Mouse (Mus musculus): ENCODE data around the gene Ubn1.
A peak's percentile ranks its signal among the peaks of the same experiment; 100 is the strongest.

The Ubn1 gene

DNA sequence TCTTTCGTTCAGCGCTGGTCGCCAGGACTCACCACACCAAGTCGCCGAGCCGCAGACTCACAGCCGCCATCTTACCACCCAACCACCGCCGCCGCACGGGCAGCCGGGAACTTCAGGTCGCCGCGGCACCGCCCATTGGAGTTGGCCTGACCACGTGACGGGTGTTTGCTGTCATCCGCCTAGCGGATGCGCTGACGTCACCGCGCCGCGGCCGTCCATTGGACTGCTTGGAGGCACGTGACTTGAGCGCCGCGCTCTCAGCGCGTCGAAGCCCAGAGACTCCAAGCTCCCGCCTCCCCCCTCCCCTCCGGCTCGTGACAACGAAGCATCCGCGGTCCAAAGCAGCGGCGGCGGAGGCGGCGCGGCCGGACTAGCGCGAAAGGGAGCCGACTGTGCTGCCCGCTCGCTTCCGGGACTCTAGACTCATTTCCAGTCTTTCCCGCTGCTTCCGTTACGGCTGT is at the start of gene Ubn1, which contains the start of gene Glyr1:
Ubn1 (plus strand) TSS at position 284 of the 461 bp plus-strand sequence.
Glyr1 (minus strand) TSS at position 90 of the 461 bp plus-strand sequence.
- peak; percentile 100 for DNase-seq

DNA sequence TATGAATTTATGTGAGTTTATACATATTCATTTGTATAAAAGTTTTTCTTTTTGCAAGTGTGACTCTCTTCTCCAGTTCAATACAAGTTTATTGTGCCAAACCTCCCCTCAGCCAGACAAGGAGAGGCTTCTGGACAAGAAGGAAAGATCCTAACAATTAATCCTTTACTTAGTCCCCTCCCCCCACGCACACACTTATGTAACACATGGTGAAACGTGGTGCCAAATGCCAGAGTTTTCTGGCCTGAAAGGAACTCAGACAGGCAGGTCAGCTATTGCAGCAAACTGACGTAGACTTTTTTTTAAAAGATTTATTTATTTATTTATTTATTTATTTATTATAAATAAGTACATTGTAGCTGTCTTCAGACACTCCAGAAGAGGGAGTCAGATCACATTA is 49.2 kb upstream of the Ubn1 start:
- no peak for DNase-seq

DNA sequence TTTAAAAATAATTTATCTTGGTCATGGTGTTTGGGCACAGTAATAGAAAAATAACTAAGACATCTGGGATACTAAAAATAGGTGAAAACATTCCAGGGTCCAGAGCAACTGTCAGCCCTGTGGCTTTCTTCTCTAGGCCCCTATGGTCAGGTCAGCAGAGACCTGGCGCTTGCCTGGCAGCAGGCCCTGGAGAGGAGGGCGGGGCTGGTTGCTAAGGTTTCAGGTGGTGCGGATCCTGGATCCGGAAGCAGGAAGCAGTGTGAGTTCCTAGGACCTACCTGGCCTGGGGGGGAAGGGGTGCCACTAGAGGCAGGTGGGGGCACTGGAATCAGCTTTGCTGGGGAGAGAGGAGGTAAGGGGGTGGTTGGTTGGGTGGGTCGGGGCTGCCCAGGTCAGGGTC is 42.8 kb upstream of the Ubn1 start, which contains the start of gene Smim22:
Smim22 (plus strand) TSS at position 222 of the 400 bp plus-strand sequence.
- peak; percentile 70 to 79 for DNase-seq

DNA sequence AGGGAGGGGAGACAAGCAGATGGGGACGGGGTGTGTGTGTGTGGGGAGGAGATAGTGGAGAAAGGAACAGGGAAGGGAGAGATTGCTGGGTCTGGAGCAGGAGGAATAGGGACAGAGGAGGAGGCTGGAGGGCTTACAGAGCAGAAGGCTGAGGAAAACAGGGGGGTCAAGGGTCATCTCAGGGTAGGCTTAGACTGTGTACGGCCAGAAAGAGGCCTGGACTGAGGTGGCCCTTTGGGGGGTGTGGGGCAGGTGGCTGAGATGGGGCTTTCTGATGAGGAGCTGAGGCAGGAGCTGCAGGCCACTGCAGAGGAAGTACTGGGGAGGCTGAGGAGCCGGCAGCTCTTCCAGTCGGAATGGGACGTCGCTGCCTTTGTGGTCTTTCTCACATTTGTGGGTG is 42.4 kb upstream of the Ubn1 start:
- DNase-seq: no peak

DNA sequence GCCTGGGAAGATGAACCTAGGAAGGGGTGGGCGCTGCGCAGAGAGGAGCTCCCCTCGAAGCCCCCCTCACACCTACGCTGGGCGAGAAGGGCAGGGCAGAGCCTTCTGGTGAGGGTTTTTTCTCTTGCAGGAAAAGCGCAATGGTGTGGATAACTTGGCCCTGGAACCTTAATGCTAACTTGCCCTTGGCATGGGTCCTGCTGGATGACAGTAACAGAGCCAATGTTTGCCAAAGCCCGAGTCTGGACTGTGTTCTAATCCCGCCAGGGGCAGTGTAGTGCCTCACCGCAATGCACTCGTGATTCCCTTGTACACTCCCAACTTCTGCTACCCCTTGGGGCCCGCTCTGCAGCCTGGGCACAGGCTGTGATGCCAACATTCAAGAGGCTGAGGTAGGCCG is 41.8 kb upstream of the Ubn1 start:
- no peak for DNase-seq

DNA sequence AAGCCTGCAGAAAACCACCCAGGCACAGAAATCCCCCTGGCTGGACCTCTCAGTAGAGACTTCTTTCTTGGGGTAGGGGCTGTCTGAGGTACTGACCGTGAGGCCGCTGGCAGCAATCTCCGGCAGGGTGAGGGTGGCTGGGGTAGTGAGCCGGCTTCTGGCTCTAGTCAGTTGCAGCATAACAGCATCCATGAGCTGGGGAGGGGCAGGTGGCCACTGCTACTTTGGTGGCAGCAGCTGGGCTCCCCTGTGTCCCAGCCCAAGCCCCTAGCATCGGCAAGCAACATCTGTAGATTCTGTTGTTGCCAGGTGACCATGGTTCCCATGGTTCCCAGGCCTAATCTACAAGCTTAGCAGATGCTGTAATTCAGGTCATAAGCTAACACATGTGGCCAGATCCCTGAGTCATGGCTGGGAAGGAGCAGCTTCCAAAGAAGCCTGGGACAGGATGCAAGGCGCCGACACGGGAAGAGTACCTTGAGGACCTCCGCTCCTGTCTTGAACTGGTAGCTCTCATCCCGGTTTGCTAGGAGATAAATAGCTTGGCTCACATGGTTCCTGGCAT is 39.4 kb upstream of the Ubn1 start:
- DNase-seq: no peak

DNA sequence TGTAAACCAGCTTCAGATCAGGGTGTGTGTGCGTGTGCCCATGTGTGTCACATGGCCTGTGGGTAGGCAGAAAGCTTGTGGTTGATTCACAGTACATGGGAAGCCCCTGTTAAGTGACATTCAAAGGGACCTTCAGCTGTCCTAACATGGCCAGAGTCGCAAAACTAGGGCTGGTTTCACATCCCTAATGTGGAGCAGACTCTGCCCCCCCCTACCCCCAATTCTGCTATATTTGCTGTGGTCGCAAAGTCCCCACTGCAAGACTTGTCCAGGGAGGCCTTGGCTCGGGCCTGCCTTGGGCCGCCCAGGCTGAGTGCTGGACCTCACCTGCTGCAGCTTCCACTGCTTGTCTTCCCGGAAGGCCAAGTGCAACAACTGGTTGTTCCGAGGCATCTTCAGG is 38.6 kb upstream of the Ubn1 start:
- no peak for DNase-seq

DNA sequence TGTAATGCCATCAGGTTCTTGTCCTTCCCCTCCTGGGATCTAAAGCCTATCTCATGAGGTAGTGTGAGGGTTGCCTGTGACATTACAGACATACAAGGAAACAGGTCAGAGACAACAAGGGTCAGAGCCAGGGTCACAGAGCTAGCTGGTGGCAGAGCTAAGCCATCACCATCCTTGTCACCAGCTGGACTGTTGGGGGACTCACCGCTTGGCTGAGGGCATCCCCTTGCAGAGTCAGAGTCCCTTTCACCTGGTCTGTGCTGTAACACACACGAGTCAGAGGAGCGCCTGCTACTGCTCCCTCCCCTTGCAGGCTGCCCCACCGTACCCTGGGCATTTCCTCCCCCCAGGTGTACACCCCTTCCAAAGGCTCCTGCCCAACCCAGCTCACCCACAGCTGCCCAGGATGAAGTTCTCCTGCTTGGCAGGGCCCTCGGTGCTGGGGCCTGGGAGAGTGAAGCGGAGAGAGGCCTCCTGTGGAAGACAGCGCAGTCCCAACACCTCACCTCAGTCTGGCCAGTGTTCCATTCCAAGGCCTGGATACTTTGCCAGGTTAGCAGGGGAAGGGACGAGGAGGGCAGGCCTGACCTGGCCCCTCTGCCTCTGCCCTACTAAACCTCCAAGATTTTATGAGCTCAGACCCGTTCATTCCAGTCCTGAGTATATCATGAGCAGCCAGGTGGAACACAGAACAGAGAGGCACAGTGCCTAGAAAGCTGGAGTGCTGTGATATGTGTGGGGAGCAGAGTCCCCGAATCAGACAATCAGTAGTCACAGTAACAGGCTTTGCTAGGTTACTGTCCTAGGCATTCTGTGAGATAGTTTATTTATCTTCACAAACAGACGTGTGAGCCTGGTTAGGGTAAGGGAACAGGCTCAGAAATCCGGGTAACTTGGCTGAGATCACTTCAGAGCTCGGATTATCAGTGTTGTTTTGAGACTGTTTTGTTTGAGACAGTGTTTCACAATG is 37.5 kb upstream of the Ubn1 start:
- peak in 1 of 2 experiments; percentile 40 for DNase-seq

DNA sequence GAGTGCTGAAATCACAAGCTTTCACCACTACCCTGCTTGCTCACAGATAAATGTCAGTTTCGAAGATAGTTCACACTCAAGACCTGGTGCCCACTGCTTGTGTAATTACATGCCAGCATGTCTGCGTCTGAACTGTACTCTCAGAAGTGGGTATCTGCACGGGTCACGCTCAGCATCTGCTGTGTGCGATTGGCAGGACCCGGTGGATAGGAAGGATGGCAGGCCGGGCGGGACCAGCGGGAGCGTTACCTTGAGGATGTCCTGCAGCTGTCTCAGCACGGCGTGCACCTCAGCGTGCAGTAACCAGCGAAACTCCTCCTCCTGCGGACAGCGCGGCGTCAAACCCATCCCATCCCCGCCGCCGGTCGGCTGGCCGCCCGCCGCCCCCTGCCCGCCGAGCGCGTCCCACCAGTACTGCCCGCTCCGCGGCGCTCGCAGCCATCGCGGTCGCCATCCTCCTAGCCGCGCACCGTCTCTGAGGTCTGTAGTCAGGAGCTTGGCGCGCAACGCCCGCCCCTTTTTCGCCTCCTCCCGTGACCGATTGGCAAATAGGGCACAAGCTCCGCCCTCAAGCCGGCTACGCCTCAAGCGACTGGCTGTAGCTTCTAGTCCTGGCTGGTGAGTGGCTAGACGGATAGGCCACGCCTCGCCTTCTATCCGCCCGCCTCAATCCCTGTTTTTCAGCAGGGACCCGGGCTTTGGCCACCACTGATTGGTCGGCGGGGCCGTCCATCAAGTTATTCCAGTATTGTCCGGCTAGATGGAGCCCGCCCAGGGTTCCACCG is 36.6 kb upstream of the Ubn1 start, which contains the start of gene Rogdi:
Rogdi (minus strand) TSS at position 500 of the 785 bp plus-strand sequence.
- DNase-seq: peak; percentile 98 to 99

DNA sequence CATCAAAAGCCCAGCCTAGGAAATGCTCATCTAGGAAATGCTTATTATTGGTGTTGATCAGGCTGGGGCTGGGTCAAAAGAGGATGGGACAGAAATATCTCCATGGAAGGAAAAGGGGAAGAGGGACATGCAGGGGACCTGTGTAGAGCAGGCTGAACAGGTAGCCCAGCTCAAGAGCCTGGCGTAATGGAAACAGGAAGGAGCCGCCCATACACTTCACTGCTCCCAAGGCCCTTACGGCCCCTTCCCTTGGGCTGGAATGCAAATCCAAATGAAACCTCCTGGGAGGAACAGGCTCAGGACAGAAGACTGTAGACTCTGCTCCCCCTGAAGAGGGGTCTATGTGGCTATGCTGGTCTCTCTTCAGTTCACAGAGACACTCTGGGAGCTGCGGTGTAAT is 35.3 kb upstream of the Ubn1 start:
- no peak for DNase-seq

DNA sequence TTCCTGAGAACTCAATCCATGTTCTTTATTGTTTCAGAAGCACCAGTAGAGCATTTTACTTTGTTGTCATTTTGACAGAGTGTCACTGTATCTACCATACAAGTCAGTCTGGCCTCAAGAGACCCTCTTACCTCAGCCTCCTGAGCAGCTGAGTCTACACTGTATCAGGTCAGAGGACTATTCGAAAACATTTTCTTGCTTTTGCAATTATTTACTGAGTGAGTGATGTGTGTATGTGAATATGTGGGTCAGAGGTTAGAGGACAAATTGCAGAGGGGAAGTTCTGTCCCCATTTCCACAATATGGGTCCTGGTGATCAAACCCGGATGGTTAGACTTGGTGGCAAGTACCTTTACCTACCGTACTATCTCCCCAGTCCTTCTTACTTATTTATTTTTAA is 25.8 kb upstream of the Ubn1 start:
- no peak for DNase-seq

DNA sequence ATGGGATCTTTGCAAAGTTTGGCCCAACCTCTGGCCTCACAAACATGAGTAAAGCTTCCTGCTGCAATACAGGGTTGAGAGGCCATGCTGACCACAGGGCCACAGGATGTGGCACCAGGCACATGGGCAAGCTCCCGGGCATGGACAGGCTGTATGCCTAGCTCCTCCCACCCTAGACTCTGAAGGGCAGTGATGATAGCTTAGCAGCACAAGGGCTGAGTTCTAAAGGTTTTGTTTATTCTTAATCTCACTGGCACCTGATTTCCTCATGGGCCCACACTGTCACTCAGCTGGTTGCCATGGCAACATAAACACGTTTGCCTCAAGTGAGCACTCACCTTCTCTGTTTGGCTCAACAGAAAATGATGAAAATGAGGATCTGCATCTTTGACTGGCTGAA is 20.0 kb upstream of the Ubn1 start:
- DNase-seq: no peak

DNA sequence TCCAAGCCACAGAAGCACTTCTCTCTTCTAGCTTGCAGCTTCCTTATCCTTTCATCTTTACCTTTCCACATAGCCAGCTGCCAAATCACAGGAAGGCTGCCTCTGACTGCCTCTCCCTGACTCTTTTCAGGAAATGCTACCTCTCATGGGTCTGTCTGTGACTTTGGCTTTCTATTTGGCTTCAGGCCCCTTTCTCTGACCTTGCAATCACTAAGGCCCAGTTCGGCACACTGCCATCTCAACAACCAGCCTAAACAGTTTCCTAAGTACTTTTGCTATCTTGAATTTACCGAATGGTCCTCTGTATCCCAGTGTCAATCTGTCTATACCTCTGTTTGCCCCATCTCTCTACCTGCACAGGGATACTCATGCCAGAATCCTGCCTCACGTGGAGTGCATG is 14.3 kb upstream of the Ubn1 start:
- no peak for DNase-seq

DNA sequence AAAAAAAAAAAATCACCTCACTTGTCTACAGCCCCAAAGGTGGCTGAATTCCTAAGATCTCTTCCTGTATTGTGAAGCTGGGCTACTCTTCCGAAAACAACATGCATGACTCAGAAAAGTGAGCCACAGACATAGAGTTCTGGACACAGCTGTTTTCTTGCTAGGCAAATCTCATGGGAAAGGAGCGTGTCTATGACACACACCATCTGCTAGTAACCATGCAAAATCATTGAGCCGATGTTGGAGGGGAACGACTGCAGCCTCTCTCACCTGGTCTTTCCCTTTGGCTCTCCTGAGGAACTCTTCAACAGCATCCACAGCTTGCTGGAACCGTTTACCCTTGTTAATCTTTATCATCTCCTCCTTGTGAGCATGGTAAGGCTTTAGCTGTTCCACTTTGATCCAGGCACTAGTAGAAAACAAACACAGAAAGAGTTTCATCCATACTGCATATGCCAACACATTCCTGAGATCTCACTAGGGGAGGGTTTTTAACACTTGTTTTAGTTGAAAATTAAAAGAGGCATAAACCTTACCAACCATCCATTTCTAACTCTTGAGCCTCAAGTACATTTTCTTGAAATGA is 13.1 kb upstream of the Ubn1 start:
- no peak for DNase-seq

DNA sequence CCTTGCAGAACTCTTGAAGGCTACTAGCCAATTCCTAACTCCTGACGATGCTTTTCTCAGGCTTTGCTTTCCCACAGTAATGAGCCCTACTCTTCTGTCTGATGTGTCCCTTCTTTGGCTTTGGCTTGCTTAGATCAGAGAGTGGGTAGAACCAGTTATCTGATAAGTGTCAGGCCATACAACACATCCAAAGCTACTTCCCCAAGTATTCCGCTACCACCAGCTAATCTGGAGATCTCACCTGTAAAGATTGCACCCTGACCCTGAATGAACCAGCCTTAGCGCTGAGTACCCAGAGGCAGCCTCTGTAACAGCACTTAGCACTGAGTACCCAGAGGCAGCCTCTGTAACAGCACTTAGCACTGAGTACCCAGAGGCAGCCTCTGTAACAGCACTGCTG is 4.5 kb upstream of the Ubn1 start:
- no peak for DNase-seq

DNA sequence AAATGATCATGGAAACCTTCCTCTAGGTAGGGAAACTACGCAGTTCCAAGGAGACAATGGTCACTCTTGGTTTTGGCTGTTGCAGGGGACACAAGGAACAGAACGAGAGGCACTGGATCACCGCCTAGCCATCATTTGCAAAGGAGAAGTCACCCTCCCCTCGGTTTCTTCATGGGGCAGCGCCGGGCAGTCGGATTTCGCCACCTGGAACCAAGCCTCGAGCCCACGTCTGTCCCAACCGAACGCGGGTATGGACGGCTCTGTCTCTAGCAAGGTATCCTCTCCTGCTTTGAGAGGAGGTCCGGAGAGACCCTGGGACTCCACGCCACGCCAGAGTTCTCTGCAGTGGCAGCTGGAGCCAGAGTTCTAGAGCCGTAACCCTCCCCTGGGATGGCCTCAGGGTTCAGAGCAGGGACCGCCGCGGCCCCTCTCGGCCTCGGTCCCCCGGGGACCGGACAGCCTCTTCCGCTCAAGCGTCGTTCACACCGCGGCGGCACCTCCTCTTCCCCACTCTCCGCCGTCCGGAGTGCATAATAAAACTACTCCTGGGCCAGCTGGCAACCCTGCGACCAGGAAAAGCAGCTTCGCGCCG is 579 bp upstream of the Ubn1 start:
- DNase-seq: no peak

DNA sequence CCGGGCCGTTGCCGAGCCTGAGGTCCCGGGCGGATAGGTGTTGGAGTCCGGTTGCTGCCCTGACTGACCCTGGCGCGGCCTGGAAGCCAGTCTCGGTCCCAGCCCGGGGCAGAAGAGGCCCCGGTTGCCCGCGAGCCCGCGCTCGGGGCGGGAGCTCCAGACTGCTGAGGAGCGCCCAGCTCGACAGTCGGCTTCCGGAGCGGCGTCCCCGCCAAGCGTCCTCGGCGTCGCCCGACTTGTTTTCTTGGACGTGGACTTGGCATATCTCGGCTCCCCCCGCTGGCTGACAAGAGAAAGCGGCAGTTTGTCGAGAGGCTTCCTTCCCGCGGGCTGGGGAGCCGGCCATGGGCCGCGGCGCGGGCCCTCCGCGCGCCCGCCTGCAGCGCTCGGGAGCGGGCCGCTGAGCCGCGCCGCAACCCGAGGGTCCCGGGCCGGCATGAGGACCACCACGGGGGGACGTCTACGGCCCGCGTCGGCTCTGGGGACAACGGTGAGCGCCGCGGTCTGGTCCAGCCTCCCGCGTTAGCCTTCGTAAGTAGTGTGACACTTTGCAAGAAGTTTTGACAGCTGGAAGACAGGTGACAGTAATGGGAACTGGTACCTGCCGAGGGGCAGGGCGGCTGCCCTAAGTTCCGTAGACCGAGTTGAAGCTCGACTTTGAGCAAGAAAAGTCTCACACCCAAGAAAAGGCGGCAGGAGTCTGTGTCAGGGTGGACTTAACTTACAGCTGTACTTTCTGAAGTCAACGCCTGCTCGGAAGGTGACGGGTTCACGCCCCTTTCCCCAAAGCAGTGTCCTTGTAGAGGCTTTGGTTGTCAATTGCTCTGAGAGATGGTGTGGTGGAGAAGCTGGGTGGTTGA is 624 bp downstream of the Ubn1 start:
- DNase-seq: peak; percentile 83 to 92

DNA sequence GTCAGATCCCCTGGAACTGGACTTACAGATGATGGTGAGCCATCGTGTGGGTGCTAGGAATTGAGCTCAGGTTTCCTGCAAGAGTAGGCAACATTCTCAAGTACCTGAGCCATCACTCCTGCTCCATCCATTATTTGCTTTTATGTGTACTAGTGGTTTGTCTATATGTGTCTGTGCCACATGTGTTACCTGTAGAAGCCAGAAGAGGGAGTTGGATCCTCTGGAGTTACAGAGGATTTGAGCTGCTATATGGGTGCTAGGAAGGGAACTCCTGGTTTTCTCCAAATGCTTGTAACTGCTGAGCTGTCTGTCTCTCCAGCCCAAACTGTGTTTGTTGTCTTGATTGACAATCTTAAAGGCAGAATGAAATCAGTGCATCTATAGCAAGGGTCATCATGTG is 8.3 kb downstream of the Ubn1 start:
- DNase-seq: peak in 1 of 2 experiments; percentile 11

DNA sequence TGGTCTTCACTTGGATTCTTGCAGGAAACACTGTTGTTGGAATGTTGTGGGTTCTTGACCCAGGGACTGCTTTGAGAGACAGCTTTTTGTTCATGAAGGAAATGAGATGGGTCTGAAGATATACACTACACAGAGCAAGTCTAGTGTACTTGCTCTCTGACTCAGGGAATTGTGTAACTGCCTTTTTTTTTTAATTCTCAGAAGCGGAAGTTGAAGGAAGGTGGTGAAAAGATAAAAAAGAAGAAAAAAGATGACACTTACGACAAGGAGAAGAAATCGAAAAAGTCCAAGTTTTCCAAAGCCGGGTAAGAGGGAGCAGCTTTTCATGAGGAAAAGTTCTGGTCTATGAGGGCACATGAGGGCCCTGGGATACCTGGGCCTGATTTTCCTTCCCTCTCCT is 13.6 kb downstream of the Ubn1 start:
- DNase-seq: no peak

DNA sequence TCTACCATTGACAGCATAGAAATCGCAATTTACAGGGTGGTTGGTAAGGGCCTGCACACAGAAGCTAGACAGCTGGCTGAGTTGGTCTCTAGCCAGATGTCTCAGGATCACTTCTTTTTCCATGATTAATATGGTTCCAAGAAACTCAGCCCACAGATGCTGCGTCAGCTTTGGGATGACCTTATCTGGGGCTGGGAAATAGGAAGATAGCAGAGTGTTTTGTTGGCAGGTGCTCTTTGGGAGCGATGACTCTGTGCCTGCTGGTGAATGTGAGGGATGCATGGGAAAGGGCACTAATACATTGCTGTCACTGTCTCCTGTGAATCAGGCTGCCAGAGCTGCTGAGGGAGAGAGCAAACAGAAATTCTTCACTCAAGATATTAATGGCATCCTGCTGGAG is 20.5 kb downstream of the Ubn1 start:
- no peak for DNase-seq

DNA sequence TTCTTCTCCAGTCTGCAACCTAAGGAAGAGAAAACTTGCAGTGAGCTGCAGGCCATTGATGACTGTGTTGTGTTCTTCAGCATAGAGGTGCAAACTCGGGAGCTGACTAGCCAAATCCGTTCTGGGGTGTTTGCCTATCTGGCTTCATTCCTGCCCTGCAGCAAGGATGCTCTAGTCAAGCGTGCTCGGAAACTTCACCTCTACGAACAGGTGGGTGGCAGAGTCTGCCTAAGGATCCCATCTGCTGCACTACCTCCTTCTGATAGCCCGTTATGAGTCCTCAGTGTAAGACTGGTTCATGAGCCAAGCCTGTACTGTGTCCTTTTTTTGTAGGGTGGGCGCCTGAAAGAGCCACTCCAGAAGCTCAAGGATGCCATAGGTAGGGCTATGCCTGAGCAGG is 22.1 kb downstream of the Ubn1 start:
- DNase-seq: no peak

All from kidney, postnatal 4 days (tissue).